In the genomic region with DNA sequence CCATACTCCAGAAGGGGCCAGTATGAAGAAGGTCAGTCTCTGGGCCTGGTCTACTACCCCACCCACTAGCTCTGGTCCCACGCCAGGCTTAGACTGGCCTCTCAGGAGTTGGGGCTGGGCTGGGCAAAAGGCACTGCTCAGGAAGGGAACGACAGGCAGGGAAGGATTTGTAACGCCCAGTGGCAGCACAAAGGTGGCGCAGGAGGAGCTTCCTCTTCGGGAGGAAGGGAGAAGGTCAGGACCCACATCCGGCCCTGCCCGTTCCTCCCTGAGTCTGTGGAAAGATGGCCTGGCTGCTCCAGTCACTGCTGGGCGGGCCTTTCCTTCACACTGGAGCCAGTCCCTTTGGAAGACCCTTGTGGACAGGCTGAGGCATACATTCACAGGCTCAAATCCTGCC, we compare ENCODE assay signal across 11 mouse cellular contexts. TPM values are rescaled to one million over a fixed set of nuclear protein-coding genes. Genes with fewer than 3 reads are reported as not detected.
DNase-seq lines count a peak whose midpoint lies in the region; ATAC-seq lines count a peak whose summit lies in the region.
"Had no signal": no experiment of that assay in that cellular context is flagged by ENCODE, and none has a peak within 500 bp of the region (broad histone marks: within the 10 kb centered on the region; RNA-seq: fewer than 3 reads in every experiment).

No protein-coding gene starts in this region.

- H3K9me3 ChIP-seq in heart, embryonic 15.5 days (replicated peaks), result no peaks in the 10 kb centered on the region
- no peaks in the 10 kb centered on the region for H3K9me3 ChIP-seq in forebrain, embryonic 10.5 days
- H3K9me3 ChIP-seq: embryonic facial prominence, embryonic 12.5 days had no signal

- H3K9ac ChIP-seq in heart, embryonic 15.5 days, result no peak overlapping the region
- H3K9ac ChIP-seq: embryonic facial prominence, embryonic 12.5 days had no signal

- H3K27ac ChIP-seq in heart, embryonic 15.5 days, result peak overlapping the region; percentile 20; the same call in 1 of the 2 replicates
- H3K27ac ChIP-seq in forebrain, embryonic 10.5 days, result no peak overlapping the region
- H3K27ac ChIP-seq: embryonic facial prominence, embryonic 12.5 days had no signal

- WGBS in heart, embryonic 15.5 days, result 45% methylated on average over 8 of the region's 8 CpGs
- 55% methylated on average over 8 of the region's 8 CpGs for WGBS in forebrain, embryonic 10.5 days

- DNase-seq in spleen, postnatal 36 days (ENCODE audit: low spot score in 2 of 2), result peak; percentile 6 to 7
- no peak for DNase-seq in spleen, adult 12 weeks (ENCODE audit: low spot score)
- DNase-seq in kidney, postnatal 25 days, result peak; percentile 85 to 94
- DNase-seq in yolk sac, embryonic 10.5 days (ENCODE audit: low spot score), result peak; percentile 16
- no peak for DNase-seq in forebrain, embryonic 10.5 days (ENCODE audit: extremely low spot score, low spot score)
- DNase-seq in spleen, postnatal 4 days (ENCODE audit: low spot score in 2 of 2), result no peak
- no peak for DNase-seq in right cerebral cortex, postnatal 10 days (ENCODE audit: low spot score in 2 of 2)
- DNase-seq: midbrain, embryonic 14.5 days; thymus, postnatal 36 days had no signal

- H3K4me1 ChIP-seq in heart, embryonic 15.5 days (replicated peaks), result no peaks in the 10 kb centered on the region
- H3K4me1 ChIP-seq in forebrain, embryonic 10.5 days, result peaks cover 5% of the 10 kb centered on the region

- peak; percentile 74 for ATAC-seq in heart, embryonic 15.5 days (replicated peaks; ENCODE audit: insufficient number of reproducible peaks, insufficient read depth, low FRiP score, low read depth)

- H3K4me2 ChIP-seq in heart, embryonic 15.5 days, result no peak overlapping the region
- H3K4me2 ChIP-seq: embryonic facial prominence, embryonic 12.5 days had no signal

- no peaks in the 10 kb centered on the region for H3K36me3 ChIP-seq in heart, embryonic 15.5 days
- 0 out of 2 replicates have a peak, but pooled peaks cover 7% of the 10 kb centered on the region for H3K36me3 ChIP-seq in forebrain, embryonic 10.5 days (replicated peaks)
- H3K36me3 ChIP-seq: embryonic facial prominence, embryonic 12.5 days had no signal

- H3K27me3 ChIP-seq in heart, embryonic 15.5 days, result no peaks in the 10 kb centered on the region
- H3K27me3 ChIP-seq in forebrain, embryonic 10.5 days (ENCODE audit: poor library complexity, severe bottlenecking), result 0 out of 2 replicates have a peak, but pooled peaks cover 8% of the 10 kb centered on the region

- no peak overlapping the region for H3K4me3 ChIP-seq in heart, embryonic 15.5 days
- H3K4me3 ChIP-seq in forebrain, embryonic 10.5 days, result no peak overlapping the region
- H3K4me3 ChIP-seq: embryonic facial prominence, embryonic 12.5 days had no signal

RNA-seq across cellular contexts. Expression of gene Gosr2, which starts 9.3 kb away (rescaled TPM):
- polyA plus RNA-seq in heart, embryonic 15.5 days (2015; fragmentation: Nextera tagmentation; extraction: Ambion mirVana), result 51.4 and 64.5 TPM in 2 replicates
- polyA plus RNA-seq in forebrain, embryonic 10.5 days (2016; fragmentation: Nextera tagmentation; extraction: Ambion mirVana), result 99.5 and 100 TPM in 2 replicates

RNA-seq across cellular contexts. Expression of gene Wnt9b, which starts 42.6 kb away (rescaled TPM):
- 0.48 and 0.60 TPM in 2 replicates for polyA plus RNA-seq in heart, embryonic 15.5 days (2015; fragmentation: Nextera tagmentation; extraction: Ambion mirVana)
- polyA plus RNA-seq in forebrain, embryonic 10.5 days (2016; fragmentation: Nextera tagmentation; extraction: Ambion mirVana), result 0.99 and 1.4 TPM in 2 replicates

RNA-seq across cellular contexts. Expression of gene Rprml, which starts 57.6 kb away (rescaled TPM):
- 0.29 TPM in 1 of 2 replicates, not detected in the other for polyA plus RNA-seq in heart, embryonic 15.5 days (2015; fragmentation: Nextera tagmentation; extraction: Ambion mirVana)
- polyA plus RNA-seq in forebrain, embryonic 10.5 days (2016; fragmentation: Nextera tagmentation; extraction: Ambion mirVana), result 0.16 TPM in 1 of 2 replicates, not detected in the other

Comparison
In these comparisons a context has a peak if more than half of its experiments do, and no peak if none do; other contexts are left out.
1. DNase-seq: peak in spleen, postnatal 36 days (2 of 2), kidney, postnatal 25 days (2 of 2) and yolk sac, embryonic 10.5 days (single experiment); none in spleen, adult 12 weeks (single experiment), forebrain, embryonic 10.5 days (single experiment), spleen, postnatal 4 days (0 of 2) and right cerebral cortex, postnatal 10 days (0 of 2).